Mouse (Mus musculus): ENCODE data around the gene Sgms2.

Sgms2 gene

GRCm38 (mm10) chr3:131302452-131303319 lies 188.5 kb downstream of the Sgms2 start, which contains the start of gene Cyp2u1:
Gene Cyp2u1 (minus strand): TSS chr3:131303227.
- DNase-seq = peak; percentile 93 to 94

GRCm38 (mm10) chr3:131299908-131300307 lies 191.3 kb downstream of the Sgms2 start:
- peak in 1 of 2 experiments; percentile 41 for DNase-seq

- DNase-seq = no peak
Observed at GRCm38 (mm10) chr3:131299078-131299477, 192.1 kb downstream of the Sgms2 start.

- DNase-seq = no peak
Observed at GRCm38 (mm10) chr3:131296893-131297292, 194.3 kb downstream of the Sgms2 start.

- DNase-seq = no peak
Observed at GRCm38 (mm10) chr3:131295513-131296200, 195.6 kb downstream of the Sgms2 start.

- no peak for DNase-seq
Observed at GRCm38 (mm10) chr3:131294503-131294902, 196.7 kb downstream of the Sgms2 start.

GRCm38 (mm10) chr3:131292959-131293358 lies 198.3 kb downstream of the Sgms2 start:
- DNase-seq = no peak

- DNase-seq = no peak
Observed at GRCm38 (mm10) chr3:131292349-131292748, 198.9 kb downstream of the Sgms2 start.

- no peak for DNase-seq
Observed at GRCm38 (mm10) chr3:131291890-131292289, 199.3 kb downstream of the Sgms2 start.

- DNase-seq = no peak
Observed at GRCm38 (mm10) chr3:131274151-131274550, 217.1 kb downstream of the Sgms2 start.

- no peak for DNase-seq
Observed at GRCm38 (mm10) chr3:131272374-131273100, 218.7 kb downstream of the Sgms2 start.

GRCm38 (mm10) chr3:131271559-131272373 lies 219.4 kb downstream of the Sgms2 start, which contains the start of gene Hadh:
Gene Hadh (minus strand): TSS chr3:131272101.
- DNase-seq = peak; percentile 80 to 84

- peak in 1 of 2 experiments; percentile 22 for DNase-seq
Observed at GRCm38 (mm10) chr3:131271157-131271556, 220.1 kb downstream of the Sgms2 start.

- DNase-seq = no peak
Observed at GRCm38 (mm10) chr3:131270381-131270780, 220.8 kb downstream of the Sgms2 start.

Data from cerebellum, postnatal 14 days (tissue).